Mouse (Mus musculus) forebrain, embryonic 12.5 days (tissue): ENCODE measurements around the gene Pkd2. TPM values are rescaled to one million over a fixed set of nuclear protein-coding genes. Genes with fewer than 3 reads are reported as not detected.

ENCODE experiments used
- polyA plus RNA-seq: library from polyadenylated mRNA; unstranded; fragments of >200 nt; fragmentation: Nextera tagmentation; extraction: Ambion mirVana; gene quantifications from 2 replicates; pipeline ENCODE4 v1.2.1, GENCODE M21; 2016

Pkd2 gene
- polyA plus RNA-seq, 1 experiment from 2014 or later: 14.4 TPM

Other genes starting within 250 kb of the Pkd2 start
- 0.13 TPM in 1 of 2 replicates, not detected in the other for gene Ibsp, start 160.3 kb upstream of the Pkd2 start, polyA plus RNA-seq
- not detected in 2 replicates for gene Mepe, start 134.1 kb upstream of the Pkd2 start, polyA plus RNA-seq
- 2.2 and 3.8 TPM in 2 replicates for gene Spp1, start 24.3 kb upstream of the Pkd2 start, polyA plus RNA-seq
- gene BC005561, start 48.9 kb downstream of the Pkd2 start, polyA plus RNA-seq: 17.2 and 17.5 TPM in 2 replicates